Mouse (Mus musculus) spleen, embryonic (tissue): ENCODE measurements around the gene Krt80.

Experiments used
- CTCF ChIA-PET: fragments of 350-600 bp; sonication (Branson Sonifier 250); formaldehyde crosslinking; loops from one replicate; lab custom pipeline; 2022; lab: Charles Lee

Gene Krt80

DNA sequence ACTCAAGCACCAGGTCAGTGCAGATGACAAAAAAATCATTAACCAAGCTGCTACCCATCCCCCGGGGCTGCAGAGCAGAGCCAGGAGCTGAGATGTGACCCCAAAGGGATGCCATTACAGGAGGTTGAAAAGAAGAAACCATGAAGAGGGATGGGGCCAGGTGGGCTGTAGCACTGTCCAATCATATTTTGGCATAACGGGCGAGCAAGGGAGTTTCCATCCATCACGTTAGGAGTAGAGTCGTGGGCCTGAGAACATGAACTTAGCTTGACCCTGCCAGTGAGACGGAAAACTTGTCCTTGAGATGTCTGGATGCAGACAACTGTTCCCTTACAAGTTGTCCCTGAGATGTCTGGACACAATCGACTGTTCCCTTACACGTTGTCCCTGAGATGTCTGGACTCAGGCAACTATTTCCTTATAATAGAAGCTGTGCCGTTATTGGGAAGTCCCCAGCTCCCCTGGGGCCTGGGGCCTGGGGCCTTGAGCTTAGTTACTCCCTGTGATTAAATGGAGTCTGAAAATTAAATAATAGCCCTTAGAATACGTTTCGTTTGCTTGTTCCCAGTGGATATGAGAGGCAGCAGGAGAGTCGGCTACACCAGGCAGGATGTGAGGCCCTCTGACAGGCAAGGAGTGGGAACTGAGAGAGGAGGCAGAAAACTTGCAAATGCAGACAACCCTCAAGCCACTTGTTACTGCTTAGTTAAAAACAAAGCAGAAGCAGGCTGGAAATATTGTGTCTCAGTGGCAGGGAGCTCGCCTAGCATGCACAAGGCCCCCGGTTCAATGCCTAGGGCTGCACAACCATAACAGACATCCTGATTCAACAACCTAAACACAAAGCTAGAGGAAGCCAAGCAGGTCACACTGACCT, 50.8 kb downstream of the Krt80 start:
- CTCF ChIA-PET = no interaction called here

- CTCF ChIA-PET = no interaction called here
These were observed 52.0 kb downstream of the Krt80 start for GRCm38 (mm10) chr15:101317814-101318500.

DNA sequence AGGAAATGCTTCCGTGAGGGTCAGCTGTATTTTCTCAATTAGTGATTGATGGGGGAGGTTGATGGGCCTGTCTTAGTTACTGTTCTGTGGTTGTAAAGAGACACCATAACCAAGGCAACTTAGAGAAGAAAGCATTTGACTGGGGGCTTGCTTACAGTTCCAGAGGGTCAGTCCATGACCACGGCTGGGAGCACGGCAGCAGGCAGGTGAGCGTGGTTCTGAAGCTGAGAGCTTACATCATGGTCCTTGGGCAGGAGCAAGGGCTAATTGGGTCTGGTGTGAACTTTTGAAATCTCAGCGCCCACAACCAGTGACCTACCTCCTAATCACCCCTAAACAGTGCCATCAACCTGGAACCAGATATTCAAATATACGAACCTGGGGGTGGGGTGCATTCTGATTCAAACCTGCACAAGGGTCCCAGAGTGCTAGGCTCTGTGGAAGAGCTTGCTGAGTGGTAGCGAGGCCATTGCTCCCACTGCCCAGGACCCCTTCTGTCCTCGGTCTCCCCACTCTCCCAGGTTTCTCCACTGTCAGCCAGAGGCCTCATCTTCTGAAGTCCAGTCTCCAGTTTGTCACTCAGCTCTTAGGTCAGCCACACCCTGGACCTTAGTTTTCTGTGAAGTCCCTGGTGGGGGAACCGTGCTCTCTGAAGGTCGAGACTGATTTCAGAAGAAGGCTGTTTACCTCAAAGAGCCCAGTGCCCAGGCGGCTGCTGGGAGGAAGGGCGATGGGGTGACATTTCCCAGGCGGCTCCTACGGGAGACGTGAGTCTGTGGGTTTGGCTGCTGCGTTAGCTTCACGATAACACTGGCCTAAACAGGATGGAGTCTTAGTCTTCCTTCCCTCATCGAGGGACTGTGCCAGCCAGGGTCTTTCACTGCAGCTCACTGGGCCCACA, 52.8 kb downstream of the Krt80 start:
- CTCF ChIA-PET = interaction anchor here (1.0 to 1.1 kb wide), 2 partner anchors 20 to 144 kb away, joined by 3 to 5 read pairs; no protein-coding TSS in a partner anchor

- CTCF ChIA-PET = interaction anchor here (0.7 to 1.1 kb wide), 4 partner anchors 19 to 143 kb away, joined by 3 to 15 read pairs (median 4); no protein-coding TSS in a partner anchor
These were observed 53.6 kb downstream of the Krt80 start for GRCm38 (mm10) chr15:101316279-101316912.

GRCm38 (mm10) chr15:101315832-101316231, 54.1 kb downstream of the Krt80 start:
- CTCF ChIA-PET = interaction anchor here (0.7 to 1.0 kb wide), 3 partner anchors 69 to 143 kb away, joined by 3 to 15 read pairs (median 3); no protein-coding TSS in a partner anchor

DNA sequence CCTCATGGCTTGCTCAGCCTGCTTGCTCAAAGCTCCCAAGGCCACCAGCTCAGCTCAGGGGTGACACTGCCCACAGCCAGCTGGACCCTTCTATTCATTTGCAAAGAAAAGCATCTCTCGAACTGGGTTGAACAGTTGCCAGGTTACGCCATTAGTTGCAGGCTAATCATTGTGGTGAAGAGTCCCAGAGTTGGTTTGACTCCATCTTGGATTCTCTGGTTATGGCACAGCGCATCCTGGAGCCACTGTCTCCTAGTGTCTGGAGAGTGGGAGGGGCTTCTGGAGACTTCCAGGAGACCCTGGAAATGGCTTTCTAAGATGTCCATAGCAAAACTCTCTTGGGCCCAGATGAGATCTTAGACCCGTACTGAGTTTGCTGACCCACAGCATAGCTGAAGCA, 54.6 kb downstream of the Krt80 start:
- CTCF ChIA-PET = interaction anchor here (0.7 kb wide), 1 partner anchor 69 kb away, joined by 15 read pairs; no protein-coding TSS in a partner anchor

DNA sequence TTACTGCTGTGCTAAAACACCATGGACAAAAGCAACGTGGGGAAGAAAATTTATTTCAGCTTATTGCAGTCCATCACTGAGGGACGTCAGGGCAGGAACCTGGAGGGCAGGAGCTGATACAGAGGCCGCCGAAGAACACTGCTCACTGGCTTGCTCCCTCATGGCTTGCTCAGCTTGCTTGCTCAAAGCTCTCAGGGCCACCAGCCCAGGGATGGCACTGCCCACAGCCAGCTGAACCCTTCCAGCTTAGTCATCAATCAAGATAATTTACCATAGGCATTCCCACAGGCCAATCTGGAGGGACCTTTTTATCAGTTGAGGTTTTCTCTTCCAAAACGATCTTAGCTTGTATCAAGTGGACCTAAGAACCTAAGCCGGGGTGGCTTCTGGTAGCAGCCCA, 58.0 kb downstream of the Krt80 start:
- CTCF ChIA-PET = no interaction called here

- CTCF ChIA-PET = interaction anchor here (0.6 to 0.7 kb wide), 2 partner anchors 55 to 781 kb away, joined by 3 to 8 read pairs; no protein-coding TSS in a partner anchor
These were observed 58.7 kb downstream of the Krt80 start for GRCm38 (mm10) chr15:101311087-101311770.

DNA sequence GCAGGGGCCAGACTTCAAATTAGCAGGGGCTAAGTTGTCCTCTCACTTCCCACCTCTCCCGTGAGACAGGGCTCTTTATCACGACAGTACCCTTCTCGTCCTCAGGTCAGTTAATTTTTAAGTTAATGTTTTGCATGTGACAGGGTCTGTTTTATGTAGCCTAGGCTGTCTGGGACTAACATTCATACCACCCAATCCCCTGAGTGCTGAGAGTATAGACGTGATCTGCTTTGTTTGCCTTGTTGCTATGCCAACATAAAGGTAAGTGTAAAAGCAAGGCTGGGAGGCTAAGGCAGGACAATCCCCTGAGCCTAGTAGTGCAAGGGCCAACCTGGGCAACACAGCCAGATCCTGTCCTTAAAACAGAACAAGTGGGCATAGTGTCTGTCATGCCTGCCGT, 60.5 kb downstream of the Krt80 start:
- CTCF ChIA-PET = no interaction called here

GRCm38 (mm10) chr15:101308440-101309348, 61.3 kb downstream of the Krt80 start:
- CTCF ChIA-PET = no interaction called here

DNA sequence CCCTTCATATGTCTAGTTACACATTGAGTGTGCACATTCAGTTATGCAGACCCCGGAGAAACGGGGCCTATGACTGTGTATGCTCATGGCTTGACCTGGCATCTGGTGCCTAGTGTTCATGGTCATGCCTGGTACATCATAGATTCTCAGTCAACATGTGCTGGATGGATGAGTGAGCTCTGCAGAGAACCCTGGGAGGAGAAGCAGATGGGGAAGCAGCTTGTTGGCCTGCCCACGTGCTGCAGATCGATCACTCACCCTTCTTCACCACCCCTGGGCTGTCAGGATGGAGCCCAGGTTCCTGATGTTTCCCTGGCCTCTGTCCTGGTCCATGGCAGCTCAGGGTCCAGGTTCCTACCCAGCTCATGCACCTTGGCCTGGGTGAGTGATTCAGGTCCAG, 63.5 kb downstream of the Krt80 start:
- CTCF ChIA-PET = no interaction called here

GRCm38 (mm10) chr15:101303830-101304229, 66.1 kb downstream of the Krt80 start:
- CTCF ChIA-PET = no interaction called here

- CTCF ChIA-PET = no interaction called here
These were observed 67.8 kb downstream of the Krt80 start for GRCm38 (mm10) chr15:101302201-101302600.

- CTCF ChIA-PET = interaction anchor here (0.6 kb wide), 1 partner anchor 25 kb away, joined by 5 read pairs; no protein-coding TSS in a partner anchor
These were observed 69.8 kb downstream of the Krt80 start for GRCm38 (mm10) chr15:101300128-101300527.

DNA sequence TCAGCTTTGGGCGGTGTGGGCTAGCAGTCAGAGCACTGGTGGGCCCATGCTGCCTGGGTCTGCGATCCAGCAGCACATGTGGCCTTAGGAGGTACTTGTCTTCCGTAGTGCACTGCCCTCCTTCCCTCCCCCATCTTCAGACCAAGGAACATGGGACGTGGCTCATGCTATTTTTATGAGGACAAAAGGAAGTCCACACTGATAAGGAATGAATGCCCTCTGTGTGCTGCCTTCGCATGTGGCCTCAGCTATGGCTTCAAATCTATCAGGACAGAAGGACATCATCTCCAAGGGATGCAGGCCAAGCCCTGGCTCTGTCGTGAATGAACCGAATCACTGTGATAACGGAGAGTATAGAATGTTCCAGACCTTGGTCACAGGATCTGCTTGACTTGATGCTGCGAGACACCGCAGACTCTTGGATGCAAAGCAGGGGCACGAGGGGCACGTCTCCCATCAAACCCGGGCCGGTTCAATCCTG, 70.4 kb downstream of the Krt80 start:
- CTCF ChIA-PET = interaction anchor here (0.6 kb wide), 1 partner anchor 25 kb away, joined by 5 read pairs; no protein-coding TSS in a partner anchor

GRCm38 (mm10) chr15:101298550-101298949, 71.4 kb downstream of the Krt80 start:
- CTCF ChIA-PET = no interaction called here

DNA sequence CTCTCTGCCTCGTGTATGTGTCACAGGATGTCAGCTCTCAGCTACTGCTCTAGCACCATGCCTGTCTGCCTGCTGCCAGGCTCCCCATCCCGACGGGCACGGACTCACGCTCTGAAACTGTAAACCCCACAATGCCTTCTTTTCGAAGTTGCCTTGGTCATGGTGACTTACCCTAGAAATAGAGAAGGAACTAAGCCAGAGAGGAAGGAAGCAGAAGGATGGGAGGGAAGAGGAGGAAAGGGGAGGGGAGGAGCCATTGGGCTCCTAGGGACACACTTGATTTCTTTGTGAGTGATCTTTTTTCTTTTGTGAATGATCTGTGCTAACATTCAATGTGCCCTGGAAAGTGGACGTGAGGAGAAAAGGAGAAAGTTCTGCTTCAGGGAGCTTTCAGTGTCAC, 72.0 kb downstream of the Krt80 start:
- CTCF ChIA-PET = no interaction called here
